Mouse (Mus musculus): Measurements from ENCODE around the gene Cux1. TPM values are rescaled to one million over a fixed set of nuclear protein-coding genes. Genes with fewer than 3 reads are reported as not detected.
A peak's percentile ranks its signal among the peaks of the same experiment; 100 is the strongest.

Cux1 gene
- polyA plus RNA-seq, 1 experiment = 126 TPM

DNA sequence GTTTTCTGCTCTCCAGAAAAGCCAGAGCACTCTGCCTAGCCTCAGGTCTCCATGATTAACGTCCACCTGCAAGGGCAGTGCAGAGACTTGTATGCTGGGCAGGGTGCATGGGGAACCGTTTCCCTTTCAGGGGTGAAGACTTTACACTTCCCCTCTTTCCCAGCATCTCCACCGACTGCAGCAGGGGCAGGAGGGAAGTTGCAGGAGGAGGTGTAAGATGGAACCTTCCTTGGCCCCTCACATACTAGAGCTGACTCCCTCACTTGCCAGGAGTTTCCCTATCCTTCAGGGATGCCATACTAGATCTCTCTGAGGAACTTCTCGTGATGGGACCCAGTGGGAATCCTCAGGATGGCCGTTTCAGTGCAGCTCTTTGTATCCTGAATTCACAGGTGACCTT is 356.7 kb downstream of the Cux1 start:
- TF ChIP-seq POLR2A (IDR thresholded peaks at IDR 0.05; ENCODE audit: low read depth, low read length) = no peak
- TF ChIP-seq CTCF (conservative IDR thresholded peaks at IDR 0.05; ENCODE audit: insufficient read depth, insufficient read length, low read depth, low read length) = no peak
- H3K4me3 ChIP-seq (ENCODE audit: insufficient read depth, low read depth, low read length) = no peak overlapping the region
- H3K4me1 ChIP-seq (ENCODE audit: control insufficient read depth, insufficient read depth, low read length) = no peaks in the 10 kb centered on the region
- H3K36me3 ChIP-seq (ENCODE audit: control insufficient read depth, insufficient read depth, low read length) = no peaks in the 10 kb centered on the region
- H3K27me3 ChIP-seq (replicated peaks; ENCODE audit: control insufficient read depth, insufficient read depth, low read length) = no peaks in the 10 kb centered on the region
- no peak for DNase-seq
- H3K27ac ChIP-seq (ENCODE audit: insufficient read depth, low read depth, low read length) = no peak overlapping the region
- 59% methylated on average over 5 of the region's 5 CpGs for WGBS

DNA sequence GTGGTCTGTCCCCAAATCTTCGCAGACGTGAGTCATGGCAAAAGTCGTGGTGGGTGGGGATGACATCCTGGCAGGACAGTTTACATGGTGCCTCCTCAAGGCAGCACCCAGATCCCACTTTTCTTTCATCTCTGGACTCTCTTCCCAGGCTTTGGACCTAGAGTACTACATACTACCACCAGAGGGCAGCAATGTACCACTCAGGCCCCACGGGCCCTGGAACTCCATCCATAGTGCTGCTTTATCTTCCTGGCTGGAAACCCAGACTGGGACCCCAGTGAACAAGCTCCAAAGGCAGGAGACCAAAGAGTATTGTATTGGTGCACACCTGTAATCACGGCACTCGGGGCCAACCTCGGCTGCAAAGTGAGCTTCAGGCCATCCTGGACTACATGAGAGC is 365.5 kb downstream of the Cux1 start:
- no peak overlapping the region for H3K27ac ChIP-seq (ENCODE audit: insufficient read depth, low read depth, low read length)
- no peak overlapping the region for H3K4me3 ChIP-seq (ENCODE audit: insufficient read depth, low read depth, low read length)
- H3K4me1 ChIP-seq (ENCODE audit: control insufficient read depth, insufficient read depth, low read length) = peaks cover 7% of the 10 kb centered on the region; the same call in 1 of the 2 replicates
- 30% methylated on average over 7 of the region's 7 CpGs for WGBS
- no peaks in the 10 kb centered on the region for H3K27me3 ChIP-seq (replicated peaks; ENCODE audit: control insufficient read depth, insufficient read depth, low read length)
- peak; percentile 74 for DNase-seq
- H3K36me3 ChIP-seq (ENCODE audit: control insufficient read depth, insufficient read depth, low read length) = no peaks in the 10 kb centered on the region
- TF ChIP-seq POLR2A (IDR thresholded peaks at IDR 0.05; ENCODE audit: low read depth, low read length) = no peak
- peak; percentile 94 for TF ChIP-seq CTCF (conservative IDR thresholded peaks at IDR 0.05; ENCODE audit: insufficient read depth, insufficient read length, low read depth, low read length)

GRCm38 (mm10) chr5:136199526-136199925 is 367.8 kb downstream of the Cux1 start:
- Histone ChIP-seq H3K4me3 (ENCODE audit: insufficient read depth, low read depth, low read length) (no peak overlapping the region), H3K27me3 (replicated peaks; ENCODE audit: control insufficient read depth, insufficient read depth, low read length) (no peaks in the 10 kb centered on the region), H3K36me3 (ENCODE audit: control insufficient read depth, insufficient read depth, low read length) (no peaks in the 10 kb centered on the region; the same call in 1 of the 2 replicates), H3K27ac (ENCODE audit: insufficient read depth, low read depth, low read length) (peak overlapping the region; percentile 29; the same call in 1 of the 2 replicates), H3K4me1 (ENCODE audit: control insufficient read depth, insufficient read depth, low read length) (peaks cover 7% of the 10 kb centered on the region; the same call in 1 of the 2 replicates)
- 29% methylated on average over 11 of the region's 11 CpGs for WGBS
- peak; percentile 25 for DNase-seq
- TF ChIP-seq POLR2A (IDR thresholded peaks at IDR 0.05; ENCODE audit: low read depth, low read length) = no peak
- TF ChIP-seq CTCF (conservative IDR thresholded peaks at IDR 0.05; ENCODE audit: insufficient read depth, insufficient read length, low read depth, low read length) = no peak

DNA sequence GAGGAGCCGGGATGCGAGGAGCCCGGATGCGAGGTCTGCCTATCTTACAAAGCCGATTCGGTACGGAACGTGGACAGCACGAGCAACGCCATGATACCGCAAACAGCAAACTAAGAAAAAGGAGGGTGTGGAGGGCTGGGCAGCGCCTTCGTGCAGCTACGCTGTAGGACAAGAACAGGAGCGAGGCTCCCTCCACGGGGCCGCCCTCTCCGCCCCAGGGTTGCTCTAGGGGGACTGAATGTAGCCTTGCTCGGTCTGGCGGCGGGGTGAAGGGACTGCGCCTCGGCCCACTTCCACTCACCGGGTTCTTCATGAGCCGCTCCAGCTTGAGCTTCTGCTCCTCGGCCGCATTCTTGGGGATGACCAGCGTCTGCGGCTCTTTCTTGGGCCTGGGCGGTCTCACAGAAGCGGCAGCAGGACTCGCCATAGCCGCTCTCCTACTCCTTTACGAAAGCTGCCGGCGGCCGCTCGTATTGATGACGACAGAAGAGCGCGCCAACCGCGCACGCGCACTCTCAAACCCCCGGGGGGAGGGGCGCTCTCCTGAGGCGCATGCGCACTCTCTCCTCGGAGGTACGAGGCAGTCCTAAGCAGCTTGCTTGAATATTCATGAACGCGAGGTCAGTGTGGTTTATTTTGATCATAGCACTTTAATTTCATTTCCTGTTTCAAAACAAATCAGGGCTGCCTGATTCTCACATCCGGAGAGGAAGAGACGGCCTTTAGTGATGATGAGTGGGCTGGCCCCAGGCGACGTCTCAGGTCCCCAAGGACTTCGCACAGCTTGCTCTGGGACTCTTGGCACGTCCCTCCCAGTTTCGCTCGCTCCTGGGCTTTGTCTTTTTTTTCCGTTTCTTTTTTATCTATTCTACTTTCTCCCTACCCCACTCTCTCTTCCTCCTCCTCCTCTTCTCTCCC is 368.6 kb downstream of the Cux1 start, which contains the start of gene Prkrip1:
Gene Prkrip1 (minus strand): TSS at position 490 of the 918 bp plus-strand sequence.
- no peaks in the 10 kb centered on the region; the same call in 1 of the 2 replicates for H3K36me3 ChIP-seq (ENCODE audit: control insufficient read depth, insufficient read depth, low read length)
- peak within 1 kb of the TSS; percentile 67 for H3K27ac ChIP-seq (ENCODE audit: insufficient read depth, low read depth, low read length)
- TF ChIP-seq CTCF (conservative IDR thresholded peaks at IDR 0.05; ENCODE audit: insufficient read depth, insufficient read length, low read depth, low read length) (no peak), POLR2A (IDR thresholded peaks at IDR 0.05; ENCODE audit: low read depth, low read length) (no peak)
- under 1% methylated on average over 62 of the region's 62 CpGs for WGBS
- DNase-seq = peak; percentile 96
- no peaks in the 10 kb centered on the region for H3K27me3 ChIP-seq (replicated peaks; ENCODE audit: control insufficient read depth, insufficient read depth, low read length)
- peak within 1 kb of the TSS; percentile 94 for H3K4me3 ChIP-seq (ENCODE audit: insufficient read depth, low read depth, low read length)
- H3K4me1 ChIP-seq (ENCODE audit: control insufficient read depth, insufficient read depth, low read length) = peaks cover 7% of the 10 kb centered on the region; the same call in 1 of the 2 replicates

Other genes starting within 250 kb of the Cux1 start
- not detected in 2 replicates for gene Myl10, start 125.7 kb upstream of the Cux1 start, polyA plus RNA-seq (2012; rRNA removed)